Mouse (Mus musculus) midbrain, embryonic 14.5 days (tissue): ENCODE measurements around the gene Tmem126a. TPM values are rescaled to one million over a fixed set of nuclear protein-coding genes. Genes with fewer than 3 reads are reported as not detected.
A peak's percentile ranks its signal among the peaks of the same experiment; 100 is the strongest.

Source experiments
- ATAC-seq: fragments of 200-750 bp; cut with Nextera tagmentation; 2 replicates; pipeline ENCODE4 v1.8.0; 2017; ENCODE audit warnings: moderate number of reproducible peaks, moderate library complexity; ENCODE audit not compliant: low FRiP score, low TSS enrichment
- DNase-seq: peaks from one replicate; pipeline ENCODE4 v3.0.0-alpha.2; 2015
- H3K27ac ChIP-seq: fragments of 300-500 bp; sonication (generic); replicated peaks from 2 replicates; pipeline ENCODE4 v1.5.1; 2014; ENCODE audit warnings: mild to moderate bottlenecking, low read depth, low read length, moderate library complexity
- H3K27me3 ChIP-seq: fragments of 300-500 bp; sonication (generic); 2 replicates; pipeline ENCODE4 v1.6.1; 2014; ENCODE audit warnings: low read length, control low read depth, mixed read lengths; ENCODE audit not compliant: control insufficient read depth, insufficient read depth
- H3K36me3 ChIP-seq: fragments of 300-500 bp; sonication (generic); 2 replicates; pipeline ENCODE4 v1.6.1; 2014; ENCODE audit warnings: low read length, control low read depth; ENCODE audit not compliant: control insufficient read depth, insufficient read depth
- H3K4me1 ChIP-seq: fragments of 300-500 bp; sonication (generic); 2 replicates; pipeline ENCODE4 v1.6.1; 2014; ENCODE audit warnings: mild to moderate bottlenecking, antibody characterized with exemption, low read length, control low read depth; ENCODE audit not compliant: control insufficient read depth, insufficient read depth
- H3K4me2 ChIP-seq: fragments of 300-500 bp; sonication (generic); 2 replicates; pipeline ENCODE4 v1.6.1; 2014; ENCODE audit warnings: mild to moderate bottlenecking, low read length, moderate library complexity
- H3K4me3 ChIP-seq: fragments of 300-500 bp; sonication (generic); replicated peaks from 2 replicates; pipeline ENCODE4 v1.5.1; 2014; ENCODE audit warnings: low read depth, low read length
- H3K9ac ChIP-seq: fragments of 300-500 bp; sonication (generic); replicated peaks from 2 replicates; pipeline ENCODE4 v1.6.1; 2014; ENCODE audit warnings: mild to moderate bottlenecking, low read length, moderate library complexity
- H3K9me3 ChIP-seq: fragments of 300-500 bp; sonication (generic); 2 replicates; pipeline ENCODE4 v1.6.1; 2016; ENCODE audit warnings: low read length, control low read depth, mixed read lengths; ENCODE audit not compliant: control insufficient read depth
- WGBS: fragments of 180-500 bp; shearing (Covaris S2); extraction: QIAGEN DNeasy Blood & Tissue Kit; methylation state at CpG from one replicate; pipeline ENCODE4 v1.1.7; 2014; 5-methylcytosine and 5-hydroxymethylcytosine counted together
- polyA plus RNA-seq: library from polyadenylated mRNA; unstranded; fragments of >200 nt; fragmentation: Nextera tagmentation; extraction: Ambion mirVana; gene quantifications from 2 replicates; pipeline ENCODE4 v1.2.1, GENCODE M21; 2014

Tmem126a gene
- polyA plus RNA-seq, 1 experiment from 2014 or later, result 125 TPM

DNA sequence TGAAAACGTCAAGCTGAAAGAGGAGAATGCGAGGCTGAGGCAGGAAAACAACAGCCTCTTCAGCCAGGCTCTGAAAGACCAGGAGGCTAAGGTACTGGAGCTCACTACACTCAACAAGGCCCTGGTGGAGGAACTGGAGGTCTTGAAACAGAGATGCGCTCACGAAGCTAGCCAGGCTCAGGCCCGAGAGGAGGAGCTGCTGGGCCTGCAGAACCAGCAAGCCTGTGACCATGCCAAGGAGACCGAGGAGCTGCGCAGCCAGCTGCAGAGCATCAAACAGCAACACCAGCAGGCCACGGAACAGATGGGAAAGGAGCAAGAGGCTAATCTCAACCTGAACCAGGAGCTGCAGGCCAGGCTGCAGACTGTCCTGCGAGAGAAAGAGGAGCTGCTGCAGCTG is 30.0 kb downstream of the Tmem126a start:
- H3K27me3 ChIP-seq, result no peaks in the 10 kb centered on the region
- peak overlapping the region; percentile 39 for H3K4me3 ChIP-seq
- ATAC-seq (no peak), DNase-seq (no peak)
- 71% methylated on average over 9 of the region's 9 CpGs for WGBS
- H3K36me3 ChIP-seq, result no peaks in the 10 kb centered on the region
- H3K4me1 ChIP-seq, result 0 out of 2 replicates have a peak, but pooled peaks cover 3% of the 10 kb centered on the region
- no peaks in the 10 kb centered on the region for H3K9me3 ChIP-seq
- peak overlapping the region; percentile 38 for H3K9ac ChIP-seq
- no peak overlapping the region for H3K27ac ChIP-seq
- H3K4me2 ChIP-seq, result peak overlapping the region; percentile 63

DNA sequence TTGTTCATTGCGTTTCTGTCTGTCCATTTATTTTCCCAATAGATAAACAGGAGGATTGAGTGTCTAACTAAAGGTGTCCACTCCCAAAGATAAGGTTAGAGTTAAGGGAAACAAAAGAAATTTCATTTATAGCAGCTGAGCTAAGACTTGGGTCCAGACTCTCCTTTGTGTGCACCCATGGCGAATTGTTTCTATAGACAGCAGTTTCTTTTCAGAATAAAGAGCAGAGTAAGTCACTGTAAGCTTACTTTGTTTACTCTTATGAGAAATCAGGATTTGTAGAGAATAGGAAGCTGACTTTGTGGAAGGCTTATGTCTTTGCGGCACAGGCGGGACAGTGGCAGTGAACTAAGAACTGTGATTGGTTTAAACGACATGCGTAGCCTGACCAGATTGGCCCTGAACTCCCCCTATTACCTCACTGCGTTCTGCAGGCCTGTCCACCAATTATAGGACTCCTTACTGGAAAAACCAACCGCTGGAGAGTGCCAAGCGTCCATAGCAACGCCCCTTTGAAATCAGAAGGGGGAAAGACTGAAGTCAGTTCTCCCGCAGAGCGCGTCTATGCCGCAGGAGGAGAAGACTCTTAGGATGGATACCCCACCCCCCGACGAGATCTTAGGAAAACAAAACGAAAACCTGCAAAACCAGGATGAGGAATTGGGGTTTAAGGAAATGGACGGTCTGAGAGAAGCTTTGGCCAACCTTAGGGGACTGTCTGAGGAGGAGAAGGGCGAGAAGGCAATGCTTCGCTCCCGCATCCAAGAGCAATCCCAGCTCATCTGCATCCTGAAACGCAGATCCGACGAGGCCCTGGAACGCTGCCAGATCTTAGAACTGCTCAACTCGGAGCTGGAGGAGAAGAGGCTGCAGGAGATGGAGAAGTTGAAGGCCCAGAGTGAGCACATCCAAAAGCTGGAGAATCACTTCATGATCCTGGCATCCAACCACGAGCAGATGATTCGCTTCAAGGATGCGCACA is 30.7 kb downstream of the Tmem126a start, which contains the start of gene Ccdc89:
Ccdc89 (plus strand) TSS at position 558 of the 982 bp plus-strand sequence.
- H3K4me3 ChIP-seq, result peak within 1 kb of the TSS; percentile 39
- peak within 1 kb of the TSS; percentile 38 for H3K9ac ChIP-seq
- 0 out of 2 replicates have a peak, but pooled peaks cover 3% of the 10 kb centered on the region for H3K4me1 ChIP-seq
- H3K9me3 ChIP-seq, result no peaks in the 10 kb centered on the region
- peak within 1 kb of the TSS; percentile 64; the same call in 1 of the 2 replicates for H3K27ac ChIP-seq
- H3K4me2 ChIP-seq, result peak within 1 kb of the TSS; percentile 63
- 21% methylated on average over 29 of the region's 29 CpGs for WGBS
- ATAC-seq (peak; percentile 100), DNase-seq (peak; percentile 93)
- H3K27me3 ChIP-seq, result no peaks in the 10 kb centered on the region
- no peaks in the 10 kb centered on the region for H3K36me3 ChIP-seq

DNA sequence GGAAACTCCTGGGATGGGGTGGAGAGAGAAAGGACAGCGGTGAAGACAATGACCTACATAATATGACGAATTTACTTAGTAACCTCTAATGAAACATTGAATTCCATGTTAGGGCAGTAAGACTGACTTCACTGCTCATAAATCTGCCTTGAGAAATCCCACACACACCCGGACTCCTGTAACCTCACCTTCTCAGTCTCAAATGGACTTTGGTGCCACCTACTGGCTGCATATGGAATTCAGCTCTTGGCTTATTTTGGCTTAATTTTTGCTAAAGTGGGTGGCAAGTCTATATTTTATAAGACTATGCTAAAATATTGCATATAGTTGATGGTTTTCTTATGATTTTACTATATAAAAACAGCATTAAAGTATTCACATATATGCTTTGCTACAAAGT is 47.1 kb downstream of the Tmem126a start:
- no peak overlapping the region for H3K27ac ChIP-seq
- no peaks in the 10 kb centered on the region for H3K27me3 ChIP-seq
- H3K4me3 ChIP-seq, result no peak overlapping the region
- H3K36me3 ChIP-seq, result no peaks in the 10 kb centered on the region
- WGBS, result 57% methylated on average over 3 of the region's 3 CpGs
- H3K9me3 ChIP-seq, result no peaks in the 10 kb centered on the region
- DNase-seq, result peak; percentile 80
- 0 out of 2 replicates have a peak, but pooled peaks have one; percentile 31 for ATAC-seq
- H3K4me1 ChIP-seq, result no peaks in the 10 kb centered on the region
- H3K4me2 ChIP-seq, result no peak overlapping the region
- no peak overlapping the region for H3K9ac ChIP-seq

Other genes starting within 250 kb of the Tmem126a start
- gene Ccdc83, start 191.5 kb downstream of the Tmem126a start, polyA plus RNA-seq, result not detected in 2 replicates
- 6.4 and 7.1 TPM in 2 replicates for gene Sytl2, start 155.0 kb downstream of the Tmem126a start, polyA plus RNA-seq
- gene Ccdc89, start 30.7 kb downstream of the Tmem126a start, polyA plus RNA-seq, result 2.7 TPM in 2 replicates
- 54.8 and 57.3 TPM in 2 replicates for gene Crebzf, start 14.5 kb downstream of the Tmem126a start, polyA plus RNA-seq
- gene Tmem126b, start 18.8 kb upstream of the Tmem126a start, polyA plus RNA-seq, result 34.7 and 45.0 TPM in 2 replicates
- 19.3 and 32.7 TPM in 2 replicates for gene Dlg2, start 19.4 kb upstream of the Tmem126a start, polyA plus RNA-seq